Mouse (Mus musculus): Measurements from ENCODE around the gene 1110051M20Rik. TPM values are rescaled to one million over a fixed set of nuclear protein-coding genes. Genes with fewer than 3 reads are reported as not detected.

1110051M20Rik gene
- polyA plus RNA-seq, 1 experiment, result 45.5 TPM

DNA sequence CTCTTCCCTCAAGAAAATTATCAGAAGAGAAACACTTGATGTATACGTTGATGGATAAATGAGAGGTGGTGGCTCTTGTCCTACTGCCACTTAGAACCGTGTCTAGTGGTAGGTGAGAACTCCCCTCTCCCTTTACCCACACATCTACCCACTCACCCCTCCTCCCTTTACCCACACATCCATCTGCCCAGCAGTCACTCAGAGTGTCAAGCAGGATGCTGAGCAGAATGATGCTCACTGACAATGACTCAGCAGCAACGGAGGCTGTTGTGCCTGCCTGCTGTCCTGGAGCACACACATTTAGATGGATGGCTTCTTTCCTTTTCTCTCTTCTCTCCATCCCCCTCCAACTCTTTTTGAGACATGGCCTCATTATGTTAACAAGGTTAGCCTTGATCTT, 141.7 kb downstream of the 1110051M20Rik start:
- no peak overlapping the region for H3K4me2 ChIP-seq (ENCODE audit: low read depth)
- TF ChIP-seq E2F4 (IDR thresholded peaks at IDR 0.05; ENCODE audit: insufficient read depth) (no peak), POLR2A (IDR thresholded peaks at IDR 0.05; ENCODE audit: insufficient read length, low read depth) (no peak), USF1 (IDR thresholded peaks at IDR 0.05; ENCODE audit: low read depth) (no peak), POLR2AphosphoS2 (IDR thresholded peaks at IDR 0.05; ENCODE audit: insufficient read length, low read depth) (no peak), TCF12 (IDR thresholded peaks at IDR 0.05; ENCODE audit: insufficient read depth, poor library complexity, severe bottlenecking) (no peak), CEBPB (IDR thresholded peaks at IDR 0.05; ENCODE audit: insufficient read depth, poor library complexity, severe bottlenecking) (no peak), SRF (IDR thresholded peaks at IDR 0.05; ENCODE audit: control insufficient read depth, insufficient read length, low read depth) (no peak), MYOD1 (IDR thresholded peaks at IDR 0.05; ENCODE audit: control insufficient read depth in 1 of 3, insufficient read length in 2 of 3, low read depth in 2 of 3) (no peak), MYOG (IDR thresholded peaks at IDR 0.05; ENCODE audit: control insufficient read depth in 1 of 3, insufficient read depth in 1 of 3, insufficient read length in 2 of 3, low read depth in 2 of 3) (no peak), REST (IDR thresholded peaks at IDR 0.05; ENCODE audit: insufficient read depth, insufficient read length) (no peak), TCF3 (IDR thresholded peaks at IDR 0.05; ENCODE audit: insufficient read length, low read depth) (no peak), MAX (IDR thresholded peaks at IDR 0.05; ENCODE audit: low read depth) (no peak)

DNA sequence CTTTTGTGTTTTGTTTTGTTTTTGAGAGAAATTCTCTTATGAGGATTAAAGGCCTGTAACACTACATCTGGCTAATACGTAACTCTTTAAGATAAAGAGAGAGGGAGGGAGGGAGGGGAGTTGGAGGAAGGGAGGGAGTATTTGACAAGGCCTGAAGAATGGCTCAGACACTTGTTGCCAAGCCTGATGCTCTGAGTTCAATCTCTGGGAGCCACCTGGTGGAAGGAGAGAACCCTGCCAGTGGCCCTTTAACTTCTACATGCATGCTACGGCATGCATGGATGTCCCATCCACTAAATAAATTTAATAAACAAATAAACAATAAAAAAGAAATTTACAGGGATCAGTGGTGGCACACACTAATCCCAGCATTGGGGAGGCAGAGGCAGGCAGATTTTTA, 142.7 kb downstream of the 1110051M20Rik start:
- H3K4me3 ChIP-seq, result no peak overlapping the region
- no peak overlapping the region for H3K4me2 ChIP-seq (ENCODE audit: low read depth)
- no peaks in the 10 kb centered on the region for H3K27me3 ChIP-seq (ENCODE audit: control insufficient read depth, insufficient read depth, insufficient read length)
- H3K36me3 ChIP-seq (ENCODE audit: control insufficient read depth, insufficient read depth), result no peaks in the 10 kb centered on the region
- no peaks in the 10 kb centered on the region for H3K79me2 ChIP-seq (ENCODE audit: control insufficient read depth, insufficient read depth)
- no peak overlapping the region for H3ac ChIP-seq (ENCODE audit: control insufficient read depth, insufficient read length)
- TF ChIP-seq SRF (IDR thresholded peaks at IDR 0.05; ENCODE audit: control insufficient read depth, insufficient read length, low read depth) (no peak), MYOD1 (IDR thresholded peaks at IDR 0.05; ENCODE audit: control insufficient read depth in 1 of 3, insufficient read length in 2 of 3, low read depth in 2 of 3) (no peak), POLR2AphosphoS2 (IDR thresholded peaks at IDR 0.05; ENCODE audit: insufficient read length, low read depth) (no peak), REST (IDR thresholded peaks at IDR 0.05; ENCODE audit: insufficient read depth, insufficient read length) (no peak), CEBPB (IDR thresholded peaks at IDR 0.05; ENCODE audit: insufficient read depth, poor library complexity, severe bottlenecking) (no peak), E2F4 (IDR thresholded peaks at IDR 0.05; ENCODE audit: insufficient read depth) (no peak)

More for the DNA sequence above, 141.7 kb downstream of the 1110051M20Rik start:
- H3K27me3 ChIP-seq (ENCODE audit: control insufficient read depth, insufficient read depth, insufficient read length), result no peaks in the 10 kb centered on the region
- H3K4me3 ChIP-seq, result no peak overlapping the region
- H3K36me3 ChIP-seq (ENCODE audit: control insufficient read depth, insufficient read depth), result no peaks in the 10 kb centered on the region
- no peaks in the 10 kb centered on the region for H3K79me2 ChIP-seq (ENCODE audit: control insufficient read depth, insufficient read depth)
- H3ac ChIP-seq (ENCODE audit: control insufficient read depth, insufficient read length), result no peak overlapping the region

DNA sequence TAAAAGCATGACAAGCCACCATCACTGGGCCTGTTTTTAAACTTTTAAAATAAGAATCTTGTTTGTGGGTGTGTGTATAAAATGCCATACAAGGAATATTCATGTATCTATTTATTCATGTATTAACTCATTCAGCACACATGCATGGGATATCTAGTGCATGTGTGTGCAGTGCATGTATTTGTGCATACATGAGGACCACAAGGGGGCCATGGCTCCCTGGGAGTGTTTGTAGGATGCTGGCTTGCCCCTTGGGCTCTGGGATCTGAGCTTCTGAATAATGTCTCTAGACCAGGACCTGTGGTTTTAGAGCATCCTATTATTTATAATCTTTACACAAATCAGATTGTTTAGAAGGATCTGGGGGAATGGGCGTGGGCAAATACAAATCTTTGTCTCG, 143.7 kb downstream of the 1110051M20Rik start:
- TF ChIP-seq TCF12 (IDR thresholded peaks at IDR 0.05; ENCODE audit: insufficient read depth, poor library complexity, severe bottlenecking) (no peak), E2F4 (IDR thresholded peaks at IDR 0.05; ENCODE audit: insufficient read depth) (no peak), POLR2A (IDR thresholded peaks at IDR 0.05; ENCODE audit: insufficient read length, low read depth) (no peak), USF1 (IDR thresholded peaks at IDR 0.05; ENCODE audit: low read depth) (no peak), MYOG (IDR thresholded peaks at IDR 0.05; ENCODE audit: control insufficient read depth in 1 of 3, insufficient read depth in 1 of 3, insufficient read length in 2 of 3, low read depth in 2 of 3) (no peak), SRF (IDR thresholded peaks at IDR 0.05; ENCODE audit: control insufficient read depth, insufficient read length, low read depth) (no peak), MYOD1 (IDR thresholded peaks at IDR 0.05; ENCODE audit: control insufficient read depth in 1 of 3, insufficient read length in 2 of 3, low read depth in 2 of 3) (no peak), CEBPB (IDR thresholded peaks at IDR 0.05; ENCODE audit: insufficient read depth, poor library complexity, severe bottlenecking) (no peak), TCF3 (IDR thresholded peaks at IDR 0.05; ENCODE audit: insufficient read length, low read depth) (no peak), MAX (IDR thresholded peaks at IDR 0.05; ENCODE audit: low read depth) (no peak)

DNA sequence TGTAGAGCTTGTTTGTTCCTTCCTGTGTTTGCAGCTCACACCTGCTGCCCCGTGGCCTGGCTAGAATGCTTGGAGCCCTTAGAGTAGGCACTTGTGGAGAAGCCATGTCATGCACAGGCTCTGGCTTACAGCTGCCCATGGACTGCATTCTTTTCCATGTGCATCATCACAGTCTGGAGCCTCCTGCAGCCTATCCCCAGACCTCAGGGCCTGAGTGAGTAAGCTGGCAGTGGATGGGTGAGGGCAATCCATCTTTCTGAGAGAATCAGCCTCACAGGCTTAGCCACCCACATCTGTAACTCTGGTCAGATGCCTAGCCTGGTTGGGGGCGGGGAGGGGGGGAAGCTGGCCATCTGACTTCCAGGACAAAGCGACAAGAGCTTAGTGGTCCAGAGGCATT, 145.3 kb downstream of the 1110051M20Rik start:
- no peak overlapping the region for H3ac ChIP-seq (ENCODE audit: control insufficient read depth, insufficient read length)
- no peaks in the 10 kb centered on the region for H3K27me3 ChIP-seq (ENCODE audit: control insufficient read depth, insufficient read depth, insufficient read length)
- no peak for TF ChIP-seq E2F4 (IDR thresholded peaks at IDR 0.05; ENCODE audit: insufficient read depth)
- peak; percentile 26 to 98 (median 96) for TF ChIP-seq MYOD1 (IDR thresholded peaks at IDR 0.05; ENCODE audit: control insufficient read depth in 1 of 3, insufficient read length in 2 of 3, low read depth in 2 of 3)
- TF ChIP-seq MYOG (IDR thresholded peaks at IDR 0.05; ENCODE audit: control insufficient read depth in 1 of 3, insufficient read depth in 1 of 3, insufficient read length in 2 of 3, low read depth in 2 of 3), result peak; percentile 89 to 96 (median 91)
- no peak for TF ChIP-seq POLR2AphosphoS2 (IDR thresholded peaks at IDR 0.05; ENCODE audit: insufficient read length, low read depth)
- peak; percentile 74 for TF ChIP-seq TCF12 (IDR thresholded peaks at IDR 0.05; ENCODE audit: insufficient read depth, poor library complexity, severe bottlenecking)
- no peak for TF ChIP-seq MAX (IDR thresholded peaks at IDR 0.05; ENCODE audit: low read depth)
- TF ChIP-seq SRF (IDR thresholded peaks at IDR 0.05; ENCODE audit: control insufficient read depth, insufficient read length, low read depth), result peak; percentile 40
- peak; percentile 76 for TF ChIP-seq TCF3 (IDR thresholded peaks at IDR 0.05; ENCODE audit: insufficient read length, low read depth)
- no peak for TF ChIP-seq CEBPB (IDR thresholded peaks at IDR 0.05; ENCODE audit: insufficient read depth, poor library complexity, severe bottlenecking)
- no peak for TF ChIP-seq REST (IDR thresholded peaks at IDR 0.05; ENCODE audit: insufficient read depth, insufficient read length)
- peak; percentile 29 for TF ChIP-seq POLR2A (IDR thresholded peaks at IDR 0.05; ENCODE audit: insufficient read length, low read depth)
- TF ChIP-seq USF1 (IDR thresholded peaks at IDR 0.05; ENCODE audit: low read depth), result peak; percentile 31

More for the DNA sequence above, 143.7 kb downstream of the 1110051M20Rik start:
- H3K4me2 ChIP-seq (ENCODE audit: low read depth), result no peak overlapping the region
- H3K4me3 ChIP-seq, result no peak overlapping the region
- H3K36me3 ChIP-seq (ENCODE audit: control insufficient read depth, insufficient read depth), result no peaks in the 10 kb centered on the region
- no peaks in the 10 kb centered on the region for H3K79me2 ChIP-seq (ENCODE audit: control insufficient read depth, insufficient read depth)
- H3ac ChIP-seq (ENCODE audit: control insufficient read depth, insufficient read length), result no peak overlapping the region
- H3K27me3 ChIP-seq (ENCODE audit: control insufficient read depth, insufficient read depth, insufficient read length), result no peaks in the 10 kb centered on the region

More for the DNA sequence above, 145.3 kb downstream of the 1110051M20Rik start:
- Histone ChIP-seq H3K4me3 (no peak overlapping the region), H3K4me2 (ENCODE audit: low read depth) (peak overlapping the region; percentile 66), H3K36me3 (ENCODE audit: control insufficient read depth, insufficient read depth) (no peaks in the 10 kb centered on the region), H3K79me2 (ENCODE audit: control insufficient read depth, insufficient read depth) (no peaks in the 10 kb centered on the region)
